Mouse (Mus musculus) left cerebral cortex, adult 11 months (tissue): ENCODE results near the gene Smim11.
A peak's percentile ranks its signal among the peaks of the same experiment; 100 is the strongest.

Experiments
- DNase-seq: peaks from one replicate; pipeline ENCODE4 v3.0.0; 2022; ENCODE audit warnings: low spot score

Smim11 gene

GRCm38 (mm10) chr16:92300649-92301411 is at the start of gene Smim11:
Gene Smim11, plus strand, starts transcription at chr16:92301286.
- DNase-seq, result peak; percentile 92

DNA sequence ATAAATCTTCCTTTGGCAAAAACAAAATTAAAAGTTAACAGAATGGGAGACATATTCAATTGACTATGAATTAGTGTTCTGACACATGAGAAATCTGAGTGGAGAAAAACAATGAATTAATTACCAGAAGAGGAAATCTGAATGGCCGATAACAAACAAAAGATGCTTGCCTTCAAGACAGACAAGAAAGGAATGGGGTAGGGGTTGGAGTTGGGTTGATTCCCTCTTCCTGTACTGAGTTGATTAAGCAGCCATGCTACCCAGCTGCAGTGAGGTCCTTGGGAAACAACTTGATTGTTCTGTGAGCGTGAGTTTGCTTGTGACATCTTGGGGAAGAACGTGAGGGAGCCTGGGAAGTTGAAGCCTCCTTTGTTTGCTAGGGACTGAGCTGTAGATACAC is 46.8 kb upstream of the Smim11 start:
- no peak for DNase-seq

DNA sequence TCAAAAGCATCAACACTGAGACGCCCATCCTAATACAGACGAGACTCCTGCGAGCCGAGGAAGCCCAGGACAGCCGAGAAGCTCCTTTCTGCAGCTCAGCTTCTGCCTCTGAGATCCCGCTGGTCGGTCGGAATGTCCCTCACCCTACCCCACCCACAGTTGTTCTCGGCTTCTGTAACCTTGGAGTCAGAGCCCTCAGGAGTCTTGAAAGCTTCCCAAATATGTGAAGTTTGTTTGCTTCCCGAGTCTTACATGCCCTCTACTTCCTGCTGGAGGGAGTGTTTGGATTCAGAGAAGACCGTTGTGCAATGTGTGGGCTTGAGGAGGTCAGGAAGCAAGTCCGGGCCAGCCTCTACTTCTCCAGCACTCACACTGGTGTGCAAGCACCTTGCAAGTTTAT is 33.2 kb upstream of the Smim11 start:
- DNase-seq, result no peak

- DNase-seq, result no peak
These were observed 26.6 kb upstream of the Smim11 start for GRCm38 (mm10) chr16:92274516-92274915.

DNA sequence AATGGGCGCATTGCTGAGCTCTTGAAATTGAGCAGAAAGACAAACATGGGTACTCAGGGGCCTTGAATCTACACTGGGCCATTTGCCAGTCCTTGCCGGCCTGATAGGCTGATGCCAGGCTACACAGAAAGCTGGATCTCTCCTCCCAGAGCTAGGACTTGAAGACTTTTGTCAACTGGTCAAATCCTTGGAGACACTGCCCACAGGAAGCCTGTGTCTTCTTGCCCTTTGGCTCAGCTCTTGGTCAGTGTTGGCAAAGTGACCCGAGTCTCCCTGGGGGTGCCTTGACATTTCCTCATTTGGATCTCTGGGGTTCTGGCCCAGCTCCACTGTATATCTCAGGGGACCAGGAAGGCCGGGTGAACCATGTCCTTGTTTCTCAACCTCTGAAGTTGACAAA is 25.6 kb upstream of the Smim11 start:
- DNase-seq, result no peak

DNA sequence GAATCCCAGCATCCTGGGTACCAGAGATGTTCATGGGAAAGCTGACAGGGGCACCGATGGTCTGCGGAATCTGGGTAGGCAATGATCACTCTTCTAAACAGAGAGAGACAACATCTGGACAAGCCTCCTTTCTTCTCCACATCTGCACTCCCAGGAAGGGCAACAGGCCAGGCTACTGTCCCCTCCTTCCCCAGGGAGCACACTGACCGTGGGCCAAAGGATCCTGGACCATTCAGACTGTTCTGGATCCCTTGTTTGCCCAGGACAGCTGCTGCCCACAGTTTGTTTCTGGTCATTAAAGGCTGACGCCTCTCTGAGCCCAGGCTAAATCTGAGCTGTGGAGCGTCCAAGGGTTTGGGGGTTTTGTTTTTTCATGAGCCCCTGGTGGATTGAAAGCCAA is 18.4 kb upstream of the Smim11 start:
- no peak for DNase-seq

DNA sequence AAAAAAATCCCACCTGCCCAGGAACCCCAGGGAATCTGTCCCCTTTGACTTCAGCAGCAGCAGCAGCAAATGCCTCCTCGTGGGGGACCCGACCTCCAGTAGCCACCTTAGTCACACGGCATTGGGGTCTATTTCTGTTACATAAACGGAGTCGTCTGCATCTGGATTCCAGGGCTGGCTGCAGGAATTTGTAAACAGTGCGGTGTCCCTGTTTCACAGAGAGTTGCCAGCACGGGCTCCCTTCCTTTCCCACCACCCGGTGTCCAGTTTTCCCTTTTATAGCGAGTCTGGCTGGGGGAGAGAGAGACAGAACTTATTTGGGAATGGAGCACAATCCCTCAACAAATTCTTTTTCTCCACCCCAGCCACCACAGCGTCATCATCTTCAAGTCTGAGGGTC is 16.0 kb upstream of the Smim11 start:
- no peak for DNase-seq

DNA sequence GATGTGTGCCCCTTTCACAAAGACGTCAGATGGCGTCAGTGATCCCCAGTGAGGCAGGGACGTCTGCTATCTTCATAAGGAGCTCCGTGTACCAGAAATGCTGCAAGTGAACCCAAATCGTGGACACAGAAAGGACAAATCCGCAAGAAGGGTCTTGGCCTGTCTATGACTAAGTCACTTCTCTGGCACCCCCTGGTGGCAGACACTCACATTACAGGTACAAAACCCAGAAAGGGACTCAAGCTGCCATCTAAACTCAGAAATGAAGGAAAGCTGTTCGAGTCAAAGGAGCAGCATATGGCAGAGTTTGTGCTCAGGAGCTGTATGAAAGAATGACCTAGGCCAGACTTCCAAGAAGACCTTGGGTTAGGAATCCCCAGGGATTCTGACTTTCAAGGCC is 14.5 kb upstream of the Smim11 start:
- DNase-seq, result peak; percentile 77

- no peak for DNase-seq
These were observed 12.3 kb upstream of the Smim11 start for GRCm38 (mm10) chr16:92288778-92289177.

DNA sequence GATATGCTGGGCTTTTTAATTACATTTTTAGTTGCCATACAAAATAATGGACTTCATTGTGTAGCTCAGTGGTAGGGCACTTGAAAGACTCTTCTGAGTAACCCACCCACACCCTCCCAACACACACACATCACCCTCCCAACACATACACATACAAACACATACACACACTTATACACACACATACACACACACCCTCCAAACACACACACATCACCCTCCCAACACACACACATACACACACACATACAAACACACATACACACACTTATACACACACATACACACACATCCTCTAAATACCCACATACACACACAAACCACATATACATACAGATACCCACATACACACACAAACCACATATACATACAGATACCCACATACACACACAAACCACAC is 11.0 kb upstream of the Smim11 start:
- DNase-seq, result no peak

DNA sequence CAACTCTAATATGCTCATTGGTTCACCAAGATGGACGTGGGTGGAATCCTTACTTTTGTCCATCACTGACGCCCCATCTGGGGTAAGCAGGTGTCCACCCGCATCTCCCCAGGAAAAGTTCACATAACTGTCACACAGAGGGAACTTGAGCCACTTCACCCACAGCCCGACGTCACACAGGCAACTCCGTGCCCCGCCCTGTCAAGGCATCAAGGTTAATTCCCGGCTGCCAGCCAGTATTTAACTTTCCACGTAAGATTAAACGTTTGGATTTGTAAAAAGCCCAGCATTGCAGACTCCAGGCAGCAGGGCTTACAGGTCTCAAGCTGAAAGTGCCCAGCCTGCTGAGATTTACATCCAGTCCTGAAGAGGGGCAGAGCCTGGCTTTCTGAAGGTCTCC is 9.0 kb upstream of the Smim11 start, which contains the start of gene Kcne2:
Gene Kcne2, plus strand, starts transcription at position 289 of the 400 bp plus-strand sequence.
- no peak for DNase-seq

- no peak for DNase-seq
These were observed 6.7 kb upstream of the Smim11 start for GRCm38 (mm10) chr16:92294267-92294970.

DNA sequence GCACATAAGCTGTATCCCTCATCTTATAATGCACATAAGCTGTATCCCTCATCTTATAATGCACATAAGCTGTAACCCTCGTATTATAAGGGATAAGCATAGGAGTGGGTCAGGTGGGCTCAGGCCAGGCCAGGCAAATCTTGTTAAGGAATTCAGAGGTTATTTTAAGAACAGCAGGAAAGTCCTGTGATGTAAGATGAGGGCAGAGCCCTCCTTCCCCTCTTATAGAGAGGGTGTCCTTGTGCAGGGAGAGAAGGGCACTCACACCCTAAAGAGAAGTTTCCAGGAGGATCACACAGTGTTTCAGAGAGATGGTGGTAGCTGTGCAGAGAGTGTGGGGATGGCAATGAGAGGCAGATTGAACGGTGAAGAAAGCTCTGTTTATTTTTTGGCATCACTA is 5.8 kb upstream of the Smim11 start:
- no peak for DNase-seq

- no peak for DNase-seq
These were observed 323 bp downstream of the Smim11 start for GRCm38 (mm10) chr16:92301412-92301806.

DNA sequence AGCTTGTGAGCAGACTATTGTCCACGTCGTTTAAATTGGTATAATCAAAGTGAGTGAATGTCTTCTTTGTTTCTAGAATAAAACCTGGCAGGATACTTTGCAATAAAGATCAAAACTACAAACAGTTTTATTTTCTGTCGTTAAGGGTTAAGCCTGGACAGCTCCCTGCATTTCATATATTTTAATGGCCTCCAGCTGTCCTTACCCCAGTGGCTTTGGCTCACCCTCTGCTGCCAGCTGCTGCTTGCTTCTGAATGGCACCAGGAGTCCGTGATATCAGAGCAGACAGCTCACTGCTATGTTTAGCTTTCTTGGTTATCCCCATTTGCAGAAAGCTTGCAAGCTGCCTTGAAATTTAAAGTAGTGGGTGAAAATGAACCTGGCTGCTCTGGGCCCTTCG is 903 bp downstream of the Smim11 start:
- DNase-seq, result no peak

DNA sequence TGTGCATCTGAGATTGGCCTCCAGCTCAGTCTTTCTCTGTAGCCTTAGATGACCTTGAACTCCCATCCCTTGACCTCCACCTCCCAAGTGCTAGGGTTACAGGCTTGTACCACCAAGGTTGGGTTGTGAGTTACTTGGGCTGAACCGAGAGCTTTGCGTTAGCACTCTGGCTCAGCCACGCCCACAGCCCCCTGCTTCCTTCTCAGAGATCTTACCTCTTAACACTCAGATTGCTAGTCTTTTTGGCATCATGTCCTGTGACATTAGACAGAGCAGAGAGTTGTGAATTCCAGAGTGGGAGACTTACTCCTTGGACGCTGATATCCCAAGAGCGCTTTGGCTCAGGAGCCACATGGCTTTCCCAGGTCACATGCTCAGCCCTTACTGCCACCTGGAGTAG is 1.4 kb downstream of the Smim11 start:
- no peak for DNase-seq

DNA sequence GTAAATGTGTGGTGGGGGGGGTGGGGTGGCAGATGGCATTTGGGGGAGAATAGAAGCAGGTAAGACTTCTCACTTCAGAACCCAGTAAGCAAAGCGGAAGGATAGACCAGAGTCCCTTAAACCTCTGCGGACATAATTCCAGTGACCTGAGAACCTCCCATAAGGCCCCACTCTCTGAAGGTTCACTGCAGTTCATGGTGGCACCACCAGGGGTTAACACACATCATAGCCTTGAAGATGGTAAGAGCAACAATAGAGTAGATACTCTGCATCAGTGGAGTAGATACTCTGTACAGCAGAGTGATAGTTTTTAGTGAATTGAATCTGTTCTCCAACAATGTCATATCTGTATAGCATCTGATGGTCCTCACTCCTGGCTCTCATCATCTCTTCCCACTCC is 4.4 kb downstream of the Smim11 start:
- no peak for DNase-seq

DNA sequence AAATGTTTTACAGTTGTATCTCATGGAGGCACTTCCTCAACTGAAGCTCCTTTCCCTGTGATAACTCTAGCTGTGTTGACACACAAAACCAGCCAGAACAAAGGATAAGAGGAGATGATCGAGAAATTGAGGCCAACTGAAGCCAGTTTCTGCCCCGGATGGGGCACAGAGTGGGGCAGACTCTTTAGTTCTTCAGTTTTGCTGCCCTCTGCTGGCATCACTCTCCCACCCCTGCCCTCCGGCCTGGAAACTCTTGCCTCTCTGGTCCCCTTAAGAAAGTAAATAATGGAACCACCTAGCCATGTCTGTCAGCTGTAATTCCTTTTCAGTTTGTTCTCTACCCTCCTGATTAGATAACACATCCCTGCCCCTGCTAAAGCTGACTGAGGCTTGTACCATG is 6.9 kb downstream of the Smim11 start:
- DNase-seq, result no peak

- no peak for DNase-seq
These were observed 8.0 kb downstream of the Smim11 start for GRCm38 (mm10) chr16:92309126-92309525.

GRCm38 (mm10) chr16:92313953-92314741 is 13.1 kb downstream of the Smim11 start:
- DNase-seq, result peak; percentile 18

DNA sequence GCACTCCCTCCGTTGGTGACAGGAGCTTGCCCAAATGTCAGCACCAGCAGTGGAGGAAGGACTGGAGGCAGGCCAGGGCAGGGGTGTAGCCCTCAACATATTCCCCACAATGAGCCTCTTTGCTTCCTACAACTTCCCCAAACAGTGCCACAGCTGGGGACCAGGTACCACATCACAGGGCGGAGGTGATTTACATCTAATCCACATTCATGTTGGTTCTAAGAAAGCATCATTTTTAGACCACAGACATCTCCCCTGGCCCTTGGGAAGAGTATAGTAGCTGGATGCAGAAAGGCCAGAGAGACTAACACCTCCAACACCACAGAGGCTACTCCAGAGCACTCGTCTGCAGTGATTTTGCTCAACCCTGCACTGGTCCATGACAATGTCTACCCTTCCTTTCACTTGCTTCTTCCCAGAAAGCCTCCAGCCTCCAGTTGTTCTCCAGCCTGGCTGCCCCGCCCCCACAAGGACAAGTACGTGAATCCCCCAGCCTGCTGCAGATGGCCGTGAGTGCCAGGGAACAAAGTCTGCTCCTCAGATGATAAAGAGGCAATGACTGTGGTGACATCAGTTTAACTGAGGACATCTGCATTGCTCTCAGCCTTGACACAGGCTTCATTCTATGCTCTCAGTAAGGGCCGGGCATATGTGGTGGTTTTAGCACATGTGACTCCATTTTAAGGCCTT is 15.1 kb downstream of the Smim11 start:
- DNase-seq, result no peak
